Mouse (Mus musculus): ENCODE data around the gene Rorb. TPM values are rescaled to one million over a fixed set of nuclear protein-coding genes. Genes with fewer than 3 reads are reported as not detected.
A peak's percentile ranks its signal among the peaks of the same experiment; 100 is the strongest.

Rorb gene
- total RNA-seq (2021), result under 1 TPM; 0.19 to 0.21 TPM
- long read RNA-seq, experiment 1, result 0 reads
- long read RNA-seq, experiment 2, result 0 reads

- DNase-seq (ENCODE audit: low spot score), result peak; percentile 73
Observed at GRCm38 (mm10) chr19:19110793-19111427, at the start of gene Rorb. Rorb (minus strand) TSS chr19:19111196.

GRCm38 (mm10) chr19:19148847-19149246 is 37.9 kb upstream of the Rorb start:
- DNase-seq (ENCODE audit: low spot score), result no peak

GRCm38 (mm10) chr19:19144447-19144846 is 33.5 kb upstream of the Rorb start:
- DNase-seq (ENCODE audit: low spot score), result no peak

- no peak for DNase-seq (ENCODE audit: low spot score)
Observed at GRCm38 (mm10) chr19:19136856-19137255, 25.9 kb upstream of the Rorb start.

GRCm38 (mm10) chr19:19135838-19136237 is 24.8 kb upstream of the Rorb start:
- DNase-seq (ENCODE audit: low spot score), result no peak

- DNase-seq (ENCODE audit: low spot score), result no peak
Observed at GRCm38 (mm10) chr19:19122324-19122723, 11.3 kb upstream of the Rorb start.

- DNase-seq (ENCODE audit: low spot score), result no peak
Observed at GRCm38 (mm10) chr19:19112180-19112579, 1.2 kb upstream of the Rorb start.

- no peak for DNase-seq (ENCODE audit: low spot score)
Observed at GRCm38 (mm10) chr19:19111428-19112170, 603 bp upstream of the Rorb start.

GRCm38 (mm10) chr19:19110011-19110768 is 806 bp downstream of the Rorb start:
- DNase-seq (ENCODE audit: low spot score), result peak; percentile 3

GRCm38 (mm10) chr19:19108596-19109381 is 2.2 kb downstream of the Rorb start:
- no peak for DNase-seq (ENCODE audit: low spot score)

- DNase-seq (ENCODE audit: low spot score), result no peak
Observed at GRCm38 (mm10) chr19:19104581-19104980, 6.4 kb downstream of the Rorb start.

- DNase-seq (ENCODE audit: low spot score), result no peak
Observed at GRCm38 (mm10) chr19:19097149-19097548, 13.8 kb downstream of the Rorb start.

GRCm38 (mm10) chr19:19089427-19089826 is 21.6 kb downstream of the Rorb start:
- DNase-seq (ENCODE audit: low spot score), result no peak

GRCm38 (mm10) chr19:19077880-19078279 is 33.1 kb downstream of the Rorb start:
- no peak for DNase-seq (ENCODE audit: low spot score)

- DNase-seq (ENCODE audit: low spot score), result no peak
Observed at GRCm38 (mm10) chr19:19074756-19075155, 36.2 kb downstream of the Rorb start.

- no peak for DNase-seq (ENCODE audit: low spot score)
Observed at GRCm38 (mm10) chr19:19058710-19059398, 52.1 kb downstream of the Rorb start.

- DNase-seq (ENCODE audit: low spot score), result no peak
Observed at GRCm38 (mm10) chr19:19058201-19058600, 52.8 kb downstream of the Rorb start.

GRCm38 (mm10) chr19:19043138-19043537 is 67.9 kb downstream of the Rorb start:
- DNase-seq (ENCODE audit: low spot score), result no peak

GRCm38 (mm10) chr19:19040800-19041199 is 70.2 kb downstream of the Rorb start:
- no peak for DNase-seq (ENCODE audit: low spot score)

GRCm38 (mm10) chr19:19034482-19035315 is 76.3 kb downstream of the Rorb start:
- no peak for DNase-seq (ENCODE audit: low spot score)
